Mouse (Mus musculus): ENCODE results near the gene Tecpr1. TPM values are rescaled to one million over a fixed set of nuclear protein-coding genes. Genes with fewer than 3 reads are reported as not detected.

The Tecpr1 gene
- polyA plus RNA-seq, 1 experiment from 2014 or later = 18.9 TPM

- Histone ChIP-seq H3K9me3 (ENCODE audit: control insufficient read depth, low read length) (peaks cover 7% of the 10 kb centered on the region; the same call in 1 of the 2 replicates), H3K4me1 (replicated peaks; ENCODE audit: control insufficient read depth, insufficient read depth, low read length) (peaks cover 15% of the 10 kb centered on the region), H3K27me3 (replicated peaks; ENCODE audit: control insufficient read depth, insufficient read depth, low read length) (no peaks in the 10 kb centered on the region), H3K9ac (ENCODE audit: low read length) (no peak overlapping the region), H3K4me2 (ENCODE audit: low read length) (no peak overlapping the region), H3K4me3 (ENCODE audit: low read depth, low read length) (no peak overlapping the region), H3K36me3 (ENCODE audit: control insufficient read depth, insufficient read depth, low read length) (no peaks in the 10 kb centered on the region), H3K27ac (ENCODE audit: low read depth) (no peak overlapping the region; the same call in 1 of the 2 replicates)
- 61% methylated on average over 10 of the region's 10 CpGs for WGBS
- ATAC-seq (replicated peaks; ENCODE audit: low FRiP score, low TSS enrichment, low read depth) = no peak
- DNase-seq (ENCODE audit: low spot score) = no peak
Observed at GRCm38 (mm10) chr5:144247307-144247706, 23.9 kb upstream of the Tecpr1 start.

GRCm38 (mm10) chr5:144246669-144247068 is 23.3 kb upstream of the Tecpr1 start:
- ATAC-seq (replicated peaks; ENCODE audit: low FRiP score, low TSS enrichment, low read depth) = no peak
- H3K9ac ChIP-seq (ENCODE audit: low read length) = no peak overlapping the region
- no peak for DNase-seq (ENCODE audit: low spot score)
- H3K27ac ChIP-seq (ENCODE audit: low read depth) = no peak overlapping the region
- peaks cover 7% of the 10 kb centered on the region; the same call in 1 of the 2 replicates for H3K9me3 ChIP-seq (ENCODE audit: control insufficient read depth, low read length)
- no peaks in the 10 kb centered on the region for H3K27me3 ChIP-seq (replicated peaks; ENCODE audit: control insufficient read depth, insufficient read depth, low read length)
- WGBS = 53% methylated on average over 7 of the region's 7 CpGs
- no peak overlapping the region for H3K4me3 ChIP-seq (ENCODE audit: low read depth, low read length)
- H3K4me1 ChIP-seq (replicated peaks; ENCODE audit: control insufficient read depth, insufficient read depth, low read length) = peaks cover 15% of the 10 kb centered on the region
- H3K36me3 ChIP-seq (ENCODE audit: control insufficient read depth, insufficient read depth, low read length) = no peaks in the 10 kb centered on the region
- no peak overlapping the region for H3K4me2 ChIP-seq (ENCODE audit: low read length)

GRCm38 (mm10) chr5:144245592-144245991 is 22.2 kb upstream of the Tecpr1 start:
- Histone ChIP-seq H3K4me3 (ENCODE audit: low read depth, low read length) (no peak overlapping the region), H3K9me3 (ENCODE audit: control insufficient read depth, low read length) (peaks cover 7% of the 10 kb centered on the region; the same call in 1 of the 2 replicates), H3K4me1 (replicated peaks; ENCODE audit: control insufficient read depth, insufficient read depth, low read length) (peaks cover 15% of the 10 kb centered on the region), H3K36me3 (ENCODE audit: control insufficient read depth, insufficient read depth, low read length) (no peaks in the 10 kb centered on the region), H3K9ac (ENCODE audit: low read length) (no peak overlapping the region), H3K27ac (ENCODE audit: low read depth) (no peak overlapping the region), H3K27me3 (replicated peaks; ENCODE audit: control insufficient read depth, insufficient read depth, low read length) (no peaks in the 10 kb centered on the region), H3K4me2 (ENCODE audit: low read length) (no peak overlapping the region)
- DNase-seq (ENCODE audit: low spot score) = no peak
- no peak for ATAC-seq (replicated peaks; ENCODE audit: low FRiP score, low TSS enrichment, low read depth)
- WGBS = 77% methylated on average over 2 of the region's 2 CpGs

DNA sequence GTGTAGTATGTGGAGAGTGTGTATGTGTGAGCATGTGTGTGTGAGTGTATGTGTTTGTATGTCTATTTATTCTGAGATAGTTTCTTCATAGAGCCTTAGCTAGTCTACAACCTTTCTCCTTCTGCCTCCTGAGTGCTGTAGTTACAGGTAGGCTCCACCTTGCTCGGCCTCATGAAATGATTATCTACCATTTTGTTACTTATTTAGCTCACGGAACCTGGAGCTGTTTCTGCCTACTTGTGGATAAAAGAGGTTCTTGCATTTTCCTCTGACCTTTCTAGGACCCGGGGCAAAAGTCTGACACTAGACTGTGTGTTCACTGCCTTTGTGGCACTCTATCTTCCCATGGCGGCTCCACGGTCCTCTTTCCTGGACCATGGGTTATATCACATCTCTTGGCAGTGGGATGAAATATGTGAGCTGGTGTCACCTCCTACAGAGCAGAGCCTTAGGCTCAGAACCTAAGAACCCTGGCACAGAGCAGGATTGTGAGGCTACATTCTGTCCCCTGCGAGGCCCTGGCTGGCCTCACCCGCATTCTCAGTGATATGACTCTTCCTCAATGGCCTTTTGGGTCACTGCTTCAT is 20.6 kb upstream of the Tecpr1 start, which contains the start of gene Bri3:
TSS of gene Bri3 (plus strand) at position 537 of the 587 bp plus-strand sequence.
- H3K27ac ChIP-seq (ENCODE audit: low read depth) = no peak within 1 kb of the TSS
- peaks cover 15% of the 10 kb centered on the region for H3K4me1 ChIP-seq (replicated peaks; ENCODE audit: control insufficient read depth, insufficient read depth, low read length)
- DNase-seq (ENCODE audit: low spot score) (no peak), ATAC-seq (replicated peaks; ENCODE audit: low FRiP score, low TSS enrichment, low read depth) (no peak)
- H3K27me3 ChIP-seq (replicated peaks; ENCODE audit: control insufficient read depth, insufficient read depth, low read length) = no peaks in the 10 kb centered on the region
- no peaks in the 10 kb centered on the region for H3K9me3 ChIP-seq (ENCODE audit: control insufficient read depth, low read length)
- no peak within 1 kb of the TSS for H3K4me3 ChIP-seq (ENCODE audit: low read depth, low read length)
- no peak within 1 kb of the TSS for H3K9ac ChIP-seq (ENCODE audit: low read length)
- no peaks in the 10 kb centered on the region for H3K36me3 ChIP-seq (ENCODE audit: control insufficient read depth, insufficient read depth, low read length)
- H3K4me2 ChIP-seq (ENCODE audit: low read length) = no peak within 1 kb of the TSS
- 89% methylated on average over 7 of the region's 7 CpGs for WGBS

DNA sequence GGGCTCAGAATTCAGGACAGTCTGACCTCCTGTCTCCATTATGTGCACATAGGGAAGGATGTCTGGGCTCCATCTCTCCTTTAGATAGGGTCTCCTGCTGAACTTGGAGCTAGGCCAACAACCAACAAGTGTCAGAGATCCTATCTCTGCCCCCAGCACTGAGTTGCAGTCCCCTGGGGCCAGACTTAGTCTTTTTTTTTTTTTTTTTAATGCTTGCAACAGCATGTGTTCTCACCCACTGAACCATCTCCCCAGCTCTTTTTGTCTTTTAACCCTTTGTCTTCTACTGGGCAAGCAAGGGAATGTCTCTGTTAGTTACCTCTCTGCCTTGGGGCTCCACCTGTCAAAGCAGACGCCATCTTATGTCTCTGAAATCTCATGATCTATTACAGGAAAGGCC is 15.6 kb upstream of the Tecpr1 start:
- Histone ChIP-seq H3K9ac (ENCODE audit: low read length) (no peak overlapping the region), H3K9me3 (ENCODE audit: control insufficient read depth, low read length) (no peaks in the 10 kb centered on the region), H3K4me1 (replicated peaks; ENCODE audit: control insufficient read depth, insufficient read depth, low read length) (no peaks in the 10 kb centered on the region), H3K4me2 (ENCODE audit: low read length) (no peak overlapping the region), H3K4me3 (ENCODE audit: low read depth, low read length) (no peak overlapping the region), H3K27ac (ENCODE audit: low read depth) (no peak overlapping the region), H3K36me3 (ENCODE audit: control insufficient read depth, insufficient read depth, low read length) (no peaks in the 10 kb centered on the region), H3K27me3 (replicated peaks; ENCODE audit: control insufficient read depth, insufficient read depth, low read length) (no peaks in the 10 kb centered on the region)
- DNase-seq (ENCODE audit: low spot score) = no peak
- WGBS = 70% methylated on average over 1 of the region's 1 CpGs
- no peak for ATAC-seq (replicated peaks; ENCODE audit: low FRiP score, low TSS enrichment, low read depth)

- 90% methylated on average over 7 of the region's 7 CpGs for WGBS
- DNase-seq (ENCODE audit: low spot score) (no peak), ATAC-seq (replicated peaks; ENCODE audit: low FRiP score, low TSS enrichment, low read depth) (no peak)
- H3K4me1 ChIP-seq (replicated peaks; ENCODE audit: control insufficient read depth, insufficient read depth, low read length) = no peaks in the 10 kb centered on the region
- H3K9me3 ChIP-seq (ENCODE audit: control insufficient read depth, low read length) = no peaks in the 10 kb centered on the region
- no peak overlapping the region for H3K4me2 ChIP-seq (ENCODE audit: low read length)
- no peak overlapping the region for H3K4me3 ChIP-seq (ENCODE audit: low read depth, low read length)
- no peaks in the 10 kb centered on the region for H3K27me3 ChIP-seq (replicated peaks; ENCODE audit: control insufficient read depth, insufficient read depth, low read length)
- no peaks in the 10 kb centered on the region for H3K36me3 ChIP-seq (ENCODE audit: control insufficient read depth, insufficient read depth, low read length)
- no peak overlapping the region for H3K27ac ChIP-seq (ENCODE audit: low read depth)
- H3K9ac ChIP-seq (ENCODE audit: low read length) = no peak overlapping the region
Observed at GRCm38 (mm10) chr5:144234714-144235113, 11.3 kb upstream of the Tecpr1 start.

GRCm38 (mm10) chr5:144234222-144234621 is 10.8 kb upstream of the Tecpr1 start:
- H3K9ac ChIP-seq (ENCODE audit: low read length) = no peak overlapping the region
- H3K4me3 ChIP-seq (ENCODE audit: low read depth, low read length) = no peak overlapping the region
- H3K4me1 ChIP-seq (replicated peaks; ENCODE audit: control insufficient read depth, insufficient read depth, low read length) = no peaks in the 10 kb centered on the region
- WGBS = 75% methylated on average over 6 of the region's 6 CpGs
- H3K36me3 ChIP-seq (ENCODE audit: control insufficient read depth, insufficient read depth, low read length) = no peaks in the 10 kb centered on the region
- H3K27ac ChIP-seq (ENCODE audit: low read depth) = no peak overlapping the region
- H3K4me2 ChIP-seq (ENCODE audit: low read length) = no peak overlapping the region
- no peaks in the 10 kb centered on the region for H3K27me3 ChIP-seq (replicated peaks; ENCODE audit: control insufficient read depth, insufficient read depth, low read length)
- no peaks in the 10 kb centered on the region for H3K9me3 ChIP-seq (ENCODE audit: control insufficient read depth, low read length)
- ATAC-seq (replicated peaks; ENCODE audit: low FRiP score, low TSS enrichment, low read depth) = no peak
- DNase-seq (ENCODE audit: low spot score) = no peak

- WGBS = 84% methylated on average over 5 of the region's 5 CpGs
- no peaks in the 10 kb centered on the region for H3K36me3 ChIP-seq (ENCODE audit: control insufficient read depth, insufficient read depth, low read length)
- no peak for ATAC-seq (replicated peaks; ENCODE audit: low FRiP score, low TSS enrichment, low read depth)
- DNase-seq (ENCODE audit: low spot score) = no peak
- no peak overlapping the region for H3K4me3 ChIP-seq (ENCODE audit: low read depth, low read length)
- H3K27ac ChIP-seq (ENCODE audit: low read depth) = no peak overlapping the region
- H3K4me2 ChIP-seq (ENCODE audit: low read length) = no peak overlapping the region
- no peaks in the 10 kb centered on the region for H3K4me1 ChIP-seq (replicated peaks; ENCODE audit: control insufficient read depth, insufficient read depth, low read length)
- H3K9ac ChIP-seq (ENCODE audit: low read length) = no peak overlapping the region
- H3K27me3 ChIP-seq (replicated peaks; ENCODE audit: control insufficient read depth, insufficient read depth, low read length) = no peaks in the 10 kb centered on the region
- no peaks in the 10 kb centered on the region for H3K9me3 ChIP-seq (ENCODE audit: control insufficient read depth, low read length)
Observed at GRCm38 (mm10) chr5:144232531-144232930, 9.1 kb upstream of the Tecpr1 start.

DNA sequence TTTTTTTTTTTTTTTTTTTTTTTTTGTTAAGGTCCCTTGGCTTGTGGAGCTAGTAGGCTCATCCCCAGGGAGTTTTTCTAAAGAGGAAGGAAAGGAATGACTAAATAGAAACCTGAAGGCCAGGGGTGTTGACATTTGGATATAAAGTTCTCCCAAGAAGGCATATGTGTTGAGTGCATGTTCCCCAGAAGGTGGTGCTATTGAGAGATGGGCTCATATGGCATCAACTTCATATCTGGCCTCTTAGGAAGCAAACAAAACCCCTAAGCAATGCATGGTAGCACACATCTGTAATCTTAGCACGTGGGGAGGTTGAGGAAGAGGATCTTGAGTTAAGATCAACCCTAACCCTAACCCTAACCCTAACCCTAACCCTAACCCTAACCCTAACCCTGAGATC is 8.0 kb upstream of the Tecpr1 start:
- H3K36me3 ChIP-seq (ENCODE audit: control insufficient read depth, insufficient read depth, low read length) = no peaks in the 10 kb centered on the region
- H3K9ac ChIP-seq (ENCODE audit: low read length) = no peak overlapping the region
- no peak overlapping the region for H3K4me2 ChIP-seq (ENCODE audit: low read length)
- no peak overlapping the region for H3K27ac ChIP-seq (ENCODE audit: low read depth)
- WGBS = 77% methylated on average over 1 of the region's 1 CpGs
- H3K9me3 ChIP-seq (ENCODE audit: control insufficient read depth, low read length) = no peaks in the 10 kb centered on the region
- no peak for DNase-seq (ENCODE audit: low spot score)
- no peak overlapping the region for H3K4me3 ChIP-seq (ENCODE audit: low read depth, low read length)
- ATAC-seq (replicated peaks; ENCODE audit: low FRiP score, low TSS enrichment, low read depth) = no peak
- no peaks in the 10 kb centered on the region for H3K27me3 ChIP-seq (replicated peaks; ENCODE audit: control insufficient read depth, insufficient read depth, low read length)
- no peaks in the 10 kb centered on the region for H3K4me1 ChIP-seq (replicated peaks; ENCODE audit: control insufficient read depth, insufficient read depth, low read length)

All from intestine, embryonic 14.5 days (tissue).